Mouse (Mus musculus) liver, postnatal 0 days (tissue): Measurements from ENCODE around the gene Socs7.
"Not testable (repeated sequence)": the region's sequence is repeated elsewhere in the genome, so short reads cannot be mapped to it uniquely, and the experiment has no call there.

ENCODE experiments used
- CTCF ChIP-seq: sonication (generic); IDR thresholded peaks from 2 replicates; pipeline ENCODE4 v1.5.1; 2016; ENCODE audit warnings: antibody characterized with exemption, low read depth
- EP300 ChIP-seq: IDR thresholded peaks from 2 replicates; pipeline ENCODE4 v1.6.1; 2016; ENCODE audit warnings: antibody characterized with exemption, low read depth, mild to moderate bottlenecking

DNA sequence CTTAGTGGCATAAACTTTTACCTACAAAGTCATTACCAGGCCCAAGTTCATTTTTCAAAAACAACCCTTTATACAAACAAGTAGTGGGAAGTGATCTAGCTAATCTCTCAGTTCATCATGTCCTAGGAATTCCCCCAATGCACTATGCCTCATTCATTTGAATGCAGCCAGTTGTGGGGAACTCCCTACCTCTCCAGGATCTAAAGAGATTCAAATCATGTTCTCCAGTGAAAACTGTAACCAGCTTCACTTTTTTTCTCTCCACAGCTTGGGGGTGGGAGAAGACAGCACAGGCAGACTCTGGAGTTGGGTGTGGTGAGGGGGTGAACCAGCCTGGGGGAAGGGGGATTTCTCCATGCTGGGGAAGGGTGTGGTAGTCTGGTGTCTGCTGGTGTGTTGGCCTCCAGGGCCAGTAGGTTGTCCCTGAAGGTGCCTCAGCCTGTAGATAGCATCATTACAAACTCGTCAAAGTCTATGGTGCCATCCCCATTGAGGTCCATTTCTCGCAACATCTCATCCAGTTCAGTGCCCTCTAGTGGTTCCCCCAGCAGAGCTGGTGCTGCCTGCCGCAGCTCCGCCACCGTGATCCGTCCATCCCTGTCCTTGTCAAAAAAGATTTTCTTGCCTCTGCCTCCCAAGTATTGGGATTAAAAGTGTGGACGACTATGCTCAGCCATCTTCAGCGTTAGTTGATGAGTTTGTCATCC is 40.3 kb upstream of the Socs7 start:
- TF ChIP-seq CTCF, EP300: not testable (repeated sequence)
